Mouse (Mus musculus): ENCODE data around the gene Zfp365.

The Zfp365 gene

GRCm38 (mm10) chr10:67841596-67841995 lies 70.9 kb downstream of the Zfp365 start:
- DNase-seq (ENCODE audit: low spot score), result no peak

DNA sequence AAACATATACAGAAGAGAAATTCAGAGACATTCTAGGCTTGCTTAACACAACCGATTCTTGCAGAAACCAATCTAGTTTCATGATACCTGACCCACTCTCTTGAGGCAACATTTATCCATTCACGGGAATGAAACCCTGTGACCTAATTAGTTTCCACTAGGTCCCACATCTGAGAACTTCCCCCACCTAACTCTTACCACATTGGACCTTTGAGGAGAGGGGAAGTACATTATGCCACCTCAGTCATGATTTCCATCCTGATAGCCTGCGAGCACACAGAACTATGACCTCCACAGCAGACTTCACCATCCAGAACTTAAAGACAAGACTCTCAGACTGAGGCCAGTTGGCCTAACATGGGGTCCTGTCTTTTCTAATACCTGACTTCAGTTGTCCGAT lies 71.7 kb downstream of the Zfp365 start:
- DNase-seq (ENCODE audit: low spot score), result no peak

GRCm38 (mm10) chr10:67839156-67839555 lies 73.3 kb downstream of the Zfp365 start:
- DNase-seq (ENCODE audit: low spot score), result no peak

DNA sequence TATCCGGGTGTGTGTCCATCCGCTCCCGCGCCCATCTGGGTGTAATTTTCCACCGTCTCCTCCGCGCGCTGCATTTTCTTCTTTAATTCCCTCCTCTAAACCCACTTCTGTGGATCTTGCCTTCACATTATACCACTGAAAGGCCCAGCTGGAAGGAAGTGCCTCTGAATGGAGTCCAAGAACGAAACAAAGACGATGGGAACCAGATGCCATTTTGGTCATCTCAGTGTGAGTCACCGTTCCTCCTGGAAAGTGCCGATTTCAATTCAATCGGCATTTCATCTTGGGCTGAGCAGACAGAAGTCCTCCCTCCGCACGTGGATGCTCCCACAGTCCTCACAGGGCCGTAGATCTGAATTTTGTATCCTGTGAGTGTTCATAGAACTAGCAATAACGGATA lies 76.0 kb downstream of the Zfp365 start:
- no peak for DNase-seq (ENCODE audit: low spot score)
